Mouse (Mus musculus) lung, postnatal 0 days (tissue): ENCODE results near the gene Vps37b. TPM values are rescaled to one million over a fixed set of nuclear protein-coding genes. Genes with fewer than 3 reads are reported as not detected.

Experiments used
- ATAC-seq: fragments of 200-750 bp; cut with Nextera tagmentation; 2 replicates; pipeline ENCODE4 v1.8.0; 2017; ENCODE audit warnings: moderate library complexity
- DNase-seq: peaks from one replicate; pipeline ENCODE4 v3.0.0-alpha.2; 2016; ENCODE audit warnings: low spot score
- H3K27ac ChIP-seq: fragments of 300-500 bp; sonication (generic); 2 replicates; pipeline ENCODE4 v1.5.1; 2014; ENCODE audit warnings: antibody characterized with exemption, mild to moderate bottlenecking, low read length, mixed read lengths
- H3K27me3 ChIP-seq: fragments of 300-500 bp; sonication (generic); replicated peaks from 2 replicates; pipeline ENCODE4 v1.6.1; 2014; ENCODE audit warnings: low read length, mixed read lengths; ENCODE audit not compliant: insufficient read depth
- H3K36me3 ChIP-seq: fragments of 300-500 bp; sonication (generic); 2 replicates; pipeline ENCODE4 v1.6.1; 2014; ENCODE audit warnings: low read length, mixed read lengths; ENCODE audit not compliant: insufficient read depth
- H3K4me1 ChIP-seq: fragments of 300-500 bp; sonication (generic); 2 replicates; pipeline ENCODE4 v1.6.1; 2014; ENCODE audit warnings: antibody characterized with exemption, low read depth, low read length, mixed read lengths; ENCODE audit not compliant: insufficient read depth
- H3K4me2 ChIP-seq: fragments of 300-500 bp; sonication (generic); replicated peaks from 2 replicates; pipeline ENCODE4 v1.6.1; 2014; ENCODE audit warnings: low read depth, mild to moderate bottlenecking, low read length, moderate library complexity, mixed read lengths
- H3K4me3 ChIP-seq: fragments of 300-500 bp; sonication (generic); 2 replicates; pipeline ENCODE4 v1.5.1; 2014; ENCODE audit warnings: low read depth, low read length
- H3K9ac ChIP-seq: fragments of 300-500 bp; sonication (generic); replicated peaks from 2 replicates; pipeline ENCODE4 v1.6.1; 2014; ENCODE audit warnings: low read depth, mild to moderate bottlenecking
- H3K9me3 ChIP-seq: fragments of 300-500 bp; sonication (generic); 2 replicates; pipeline ENCODE4 v1.6.1; 2016; ENCODE audit warnings: low read length, mixed read lengths
- CTCF ChIP-seq: IDR thresholded peaks from 2 replicates; pipeline ENCODE4 v1.5.1; 2016; ENCODE audit warnings: antibody characterized with exemption, mild to moderate bottlenecking
- EP300 ChIP-seq: IDR thresholded peaks from 2 replicates; pipeline ENCODE4 v1.6.1; 2016; ENCODE audit warnings: antibody characterized with exemption, mild to moderate bottlenecking, control low read depth
- whole genome bisulfite sequencing: fragments of 180-500 bp; shearing (Covaris S2); extraction: QIAGEN DNeasy Blood & Tissue Kit; methylation state at CpG from one replicate; pipeline ENCODE4 v1.1.7; 2014; 5-methylcytosine and 5-hydroxymethylcytosine counted together
- polyA plus RNA-seq: library from polyadenylated mRNA; unstranded; fragments of >200 nt; fragmentation: Nextera tagmentation; extraction: Ambion mirVana; gene quantifications from 2 replicates; pipeline ENCODE4 v1.2.1, GENCODE M21; 2015

Gene Vps37b
- polyA plus RNA-seq, 1 experiment from 2014 or later = 28.5 TPM

GRCm38 (mm10) chr5:123992193-123992637 is 39.9 kb downstream of the Vps37b start:
- Histone ChIP-seq H3K27me3 (no peaks in the 10 kb centered on the region), H3K36me3 (no peaks in the 10 kb centered on the region), H3K4me1 (peaks cover 17% of the 10 kb centered on the region; the same call in 1 of the 2 replicates), H3K27ac (peak overlapping the region; percentile 60), H3K9ac (no peak overlapping the region), H3K9me3 (no peaks in the 10 kb centered on the region), H3K4me3 (no peak overlapping the region), H3K4me2 (no peak overlapping the region)
- peak; percentile 50 for TF ChIP-seq EP300
- no peak for TF ChIP-seq CTCF
- ATAC-seq = peak; percentile 78
- DNase-seq = peak; percentile 89
- WGBS = 29% methylated on average over 10 of the region's 10 CpGs

DNA sequence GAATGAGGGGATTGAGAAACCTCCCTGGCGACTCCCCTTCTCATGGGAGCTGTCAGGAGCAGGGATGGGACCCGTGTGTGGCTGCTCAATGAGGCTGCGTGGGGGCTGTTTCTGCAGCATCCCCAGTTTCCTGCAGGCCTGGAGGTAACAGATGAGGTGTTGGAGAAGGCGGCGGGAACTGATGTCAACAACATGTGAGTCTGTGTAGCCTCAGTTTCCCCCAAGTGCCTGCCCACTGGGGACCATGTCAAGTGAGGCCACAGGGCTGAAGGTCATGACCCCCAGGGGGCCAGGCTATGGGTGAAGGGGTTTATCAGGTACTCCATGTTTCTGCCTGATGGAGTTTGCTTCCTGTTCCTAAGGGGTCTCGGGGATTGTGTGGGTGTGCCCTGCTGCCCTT is 40.7 kb downstream of the Vps37b start:
- Histone ChIP-seq H3K4me1 (peaks cover 17% of the 10 kb centered on the region; the same call in 1 of the 2 replicates), H3K4me2 (no peak overlapping the region), H3K27me3 (no peaks in the 10 kb centered on the region), H3K9me3 (no peaks in the 10 kb centered on the region), H3K4me3 (no peak overlapping the region), H3K36me3 (no peaks in the 10 kb centered on the region), H3K9ac (no peak overlapping the region), H3K27ac (peak overlapping the region; percentile 60; the same call in 1 of the 2 replicates)
- DNase-seq (no peak), ATAC-seq (no peak)
- TF ChIP-seq CTCF = no peak
- TF ChIP-seq EP300 = no peak
- 70% methylated on average over 6 of the region's 6 CpGs for WGBS

DNA sequence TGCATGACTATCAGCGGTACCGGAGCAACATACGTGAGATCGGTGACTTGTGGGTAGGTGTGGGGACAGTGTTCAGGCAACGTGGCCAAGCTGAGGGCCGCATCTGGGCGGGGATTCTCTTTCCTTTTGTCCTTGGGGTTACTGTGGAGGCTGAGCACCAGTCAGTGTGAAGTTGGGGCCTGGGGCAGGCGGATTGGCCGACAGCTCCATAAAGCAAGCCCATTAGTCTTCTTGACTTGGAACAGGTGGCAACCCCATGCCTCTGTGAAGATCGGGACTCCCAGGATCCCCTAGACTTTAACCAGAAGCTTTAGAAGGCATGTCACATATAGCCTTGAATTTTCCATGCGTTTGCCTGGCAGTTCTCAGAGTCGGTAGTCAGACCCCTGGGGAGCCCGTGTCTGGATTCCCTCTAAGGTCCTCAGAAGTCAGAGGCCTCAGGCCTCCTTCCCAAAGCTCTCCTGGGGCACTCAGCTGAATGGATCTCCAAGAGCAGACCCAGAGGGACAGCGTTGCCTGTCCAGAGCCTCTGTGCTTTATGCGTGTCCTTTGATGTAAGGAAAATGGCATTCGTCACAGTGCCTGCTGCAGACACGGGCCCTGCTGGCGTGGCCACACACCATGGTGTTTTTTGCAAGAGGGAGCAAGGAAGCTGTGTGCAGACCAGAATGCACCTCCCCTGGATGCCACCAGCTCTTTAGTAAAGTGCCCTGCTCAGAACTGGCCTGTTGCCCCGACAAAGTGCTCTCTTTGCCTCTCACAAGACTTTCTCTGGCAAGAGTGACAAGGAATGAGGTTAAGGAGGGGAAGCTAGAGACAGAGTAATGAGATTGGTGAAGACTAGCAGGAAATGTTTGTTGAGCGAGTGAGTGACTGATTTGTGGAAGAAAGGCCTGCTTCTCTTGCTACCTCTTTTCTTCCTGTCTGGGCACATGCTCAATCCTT is 41.9 kb downstream of the Vps37b start:
- ATAC-seq (peak; percentile 42), DNase-seq (peak; percentile 74)
- WGBS = 69% methylated on average over 20 of the region's 20 CpGs
- Histone ChIP-seq H3K36me3 (no peaks in the 10 kb centered on the region), H3K27ac (peak overlapping the region; percentile 7; the same call in 1 of the 2 replicates), H3K4me3 (no peak overlapping the region), H3K9me3 (no peaks in the 10 kb centered on the region), H3K4me2 (no peak overlapping the region), H3K4me1 (peaks cover 17% of the 10 kb centered on the region; the same call in 1 of the 2 replicates), H3K9ac (no peak overlapping the region), H3K27me3 (no peaks in the 10 kb centered on the region)
- no peak for TF ChIP-seq EP300
- TF ChIP-seq CTCF = no peak

DNA sequence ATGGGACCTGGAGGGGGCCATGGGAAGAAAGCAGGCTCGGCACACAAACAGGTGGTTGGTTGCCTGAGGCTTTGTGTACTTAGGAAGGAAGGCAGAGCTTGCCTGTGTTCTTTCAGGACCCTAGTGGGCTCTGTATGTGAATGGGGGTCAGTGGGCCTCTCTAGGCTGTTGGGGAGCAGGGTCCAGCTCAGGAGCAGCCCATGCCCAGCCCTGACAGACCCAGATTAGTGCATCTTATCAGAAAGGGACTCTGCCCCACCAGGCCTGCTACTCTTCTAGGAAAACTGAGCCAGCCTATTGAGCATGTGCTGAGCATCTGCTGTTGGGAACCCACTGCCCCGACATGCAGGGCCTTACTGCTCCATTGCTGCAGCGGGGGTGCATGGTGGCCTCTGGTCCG is 44.6 kb downstream of the Vps37b start:
- DNase-seq = no peak
- peaks cover 15% of the 10 kb centered on the region; the same call in 1 of the 2 replicates for H3K4me1 ChIP-seq
- no peaks in the 10 kb centered on the region for H3K9me3 ChIP-seq
- no peak overlapping the region for H3K4me2 ChIP-seq
- H3K9ac ChIP-seq = no peak overlapping the region
- H3K27ac ChIP-seq = no peak overlapping the region
- no peak overlapping the region for H3K4me3 ChIP-seq
- H3K36me3 ChIP-seq = no peaks in the 10 kb centered on the region
- 72% methylated on average over 4 of the region's 4 CpGs for WGBS
- ATAC-seq = no peak
- TF ChIP-seq EP300 (no peak), CTCF (no peak)
- no peaks in the 10 kb centered on the region for H3K27me3 ChIP-seq

DNA sequence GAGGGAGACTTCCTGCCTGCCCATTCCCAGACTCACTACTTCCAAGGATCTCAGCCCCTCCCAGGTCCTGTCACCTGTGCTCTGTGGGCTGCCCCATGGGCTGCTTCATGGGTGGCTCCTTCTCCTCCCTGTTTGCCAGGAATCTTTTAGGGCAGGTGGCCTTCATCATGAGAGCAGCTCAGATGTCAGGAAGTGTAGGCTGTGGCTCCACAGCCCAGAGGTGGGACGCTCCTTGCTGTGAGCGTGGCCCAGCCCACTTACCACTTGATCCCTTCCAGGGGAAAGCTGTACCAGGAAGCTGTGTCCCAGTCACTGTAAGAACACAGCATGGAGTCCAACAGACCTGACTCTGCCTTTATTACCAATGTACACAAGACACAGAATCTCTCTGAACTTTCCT is 45.1 kb downstream of the Vps37b start:
- Histone ChIP-seq H3K36me3 (no peaks in the 10 kb centered on the region), H3K27ac (0 out of 2 replicates have a peak overlapping the region, but pooled peaks have one; percentile 3), H3K4me1 (peaks cover 9% of the 10 kb centered on the region; the same call in 1 of the 2 replicates), H3K4me2 (no peak overlapping the region), H3K9me3 (no peaks in the 10 kb centered on the region), H3K9ac (no peak overlapping the region), H3K4me3 (no peak overlapping the region), H3K27me3 (no peaks in the 10 kb centered on the region)
- 27% methylated on average over 2 of the region's 2 CpGs for WGBS
- DNase-seq (no peak), ATAC-seq (peak; percentile 50)
- TF ChIP-seq CTCF = no peak
- TF ChIP-seq EP300 = no peak

GRCm38 (mm10) chr5:123985434-123985833 is 46.6 kb downstream of the Vps37b start:
- WGBS = 74% methylated on average over 9 of the region's 9 CpGs
- no peak overlapping the region for H3K4me3 ChIP-seq
- H3K36me3 ChIP-seq = no peaks in the 10 kb centered on the region
- no peak overlapping the region for H3K4me2 ChIP-seq
- peaks cover 14% of the 10 kb centered on the region for H3K4me1 ChIP-seq
- H3K9ac ChIP-seq = no peak overlapping the region
- H3K9me3 ChIP-seq = no peaks in the 10 kb centered on the region
- DNase-seq (no peak), ATAC-seq (no peak)
- no peak overlapping the region for H3K27ac ChIP-seq
- no peak for TF ChIP-seq CTCF
- no peak for TF ChIP-seq EP300
- H3K27me3 ChIP-seq = no peaks in the 10 kb centered on the region
